Mouse (Mus musculus) megakaryocyte progenitor cell, adult 5-6 weeks (primary cell): ENCODE data around the gene Rpn1. TPM values are rescaled to one million over a fixed set of nuclear protein-coding genes. Genes with fewer than 3 reads are reported as not detected.
A peak's percentile ranks its signal among the peaks of the same experiment; 100 is the strongest.

Experiments
- ATAC-seq: replicated peaks from 2 replicates; pipeline ENCODE4 v1.8.0; 2016; ENCODE audit warnings: mild to moderate bottlenecking, moderate TSS enrichment, inconsistent platforms; ENCODE audit not compliant: poor library complexity
- total RNA-seq, 2 experiments: library from RNA; stranded (forward) in 1 of 2; stranded (reverse) in 1 of 2; fragments of 157-497, 149-512 nt in 1 of 2; fragments of 200-1000 nt in 1 of 2; gene quantifications; 2 replicates each; pipeline versions ENCODE4 v1.2.3 to v1.2.4; 2015 to 2017

Gene Rpn1
- 200 and 205 TPM in 2 replicates for total RNA-seq (2015)
- 385 and 395 TPM in 2 replicates for total RNA-seq (2017)

DNA sequence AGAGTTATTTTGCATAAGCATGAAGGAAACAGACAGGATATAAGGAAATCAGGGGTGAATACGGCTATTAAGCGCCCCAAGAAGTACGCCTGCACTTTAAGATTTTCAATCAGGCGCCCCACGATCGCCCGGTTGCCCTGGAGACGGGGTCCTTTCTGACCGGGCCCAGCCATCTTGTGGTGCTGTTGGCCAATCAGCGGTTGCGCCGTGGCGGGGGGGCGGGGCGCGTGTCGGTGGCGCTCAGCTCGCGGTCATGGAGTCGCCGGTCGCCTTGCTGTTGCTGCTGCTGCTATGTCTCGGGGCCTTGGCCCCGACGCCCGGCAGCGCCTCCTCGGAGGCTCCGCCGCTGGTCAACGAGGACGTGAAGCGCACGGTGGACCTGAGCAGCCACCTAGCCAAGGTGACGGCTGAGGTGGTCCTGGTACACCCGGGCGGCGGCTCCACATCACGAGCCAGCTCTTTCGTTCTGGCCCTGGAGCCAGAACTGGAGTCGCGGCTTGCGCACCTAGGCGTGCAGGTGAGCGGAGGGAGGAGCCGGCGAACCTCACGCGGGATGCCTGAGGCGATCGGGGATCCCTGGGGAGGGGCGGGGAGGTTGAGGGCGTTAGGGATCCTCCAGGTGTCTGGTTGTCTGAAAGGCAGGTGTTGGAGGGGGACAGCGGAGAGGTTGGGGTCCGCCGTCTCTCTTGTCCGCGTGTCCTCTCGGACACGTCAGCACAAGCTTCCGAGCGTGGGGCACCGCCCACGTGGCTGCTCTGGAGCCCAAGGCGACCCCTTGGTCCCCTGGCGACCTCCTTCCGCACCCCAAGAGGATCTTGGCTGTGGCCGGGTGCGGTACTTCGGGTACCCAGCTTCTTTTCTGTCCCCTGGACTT, at the start of gene Rpn1:
Rpn1 (plus strand) TSS at position 205 of the 874 bp plus-strand sequence.
- ATAC-seq, result peak; percentile 98

DNA sequence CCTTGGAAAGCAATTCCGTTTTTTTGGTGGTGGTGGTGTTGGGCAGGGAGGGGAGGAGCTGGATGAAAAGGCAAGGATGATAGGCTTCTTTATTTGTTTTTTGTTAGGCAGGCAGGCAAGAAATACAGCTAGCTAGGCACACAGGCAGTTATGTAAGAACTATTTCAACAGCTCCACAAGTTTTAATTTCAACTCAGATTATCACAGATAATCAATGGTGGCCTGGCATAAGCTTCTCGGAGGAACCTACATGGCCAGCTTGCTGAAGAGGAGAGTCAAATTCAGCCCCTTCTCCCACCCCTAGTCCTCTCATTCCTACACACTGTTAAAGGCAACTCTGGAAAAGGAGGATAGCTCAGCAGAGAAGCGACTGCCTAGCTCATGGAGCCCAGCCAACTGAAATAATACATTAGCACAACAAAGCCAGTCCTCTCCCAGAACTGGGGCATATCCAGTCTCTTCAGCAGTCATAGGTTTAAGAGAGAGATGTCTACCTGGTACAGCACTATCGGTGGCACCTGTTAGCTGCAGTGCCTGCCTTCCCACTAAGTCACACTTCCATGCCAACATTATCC, 46.7 kb upstream of the Rpn1 start:
- no peak for ATAC-seq

DNA sequence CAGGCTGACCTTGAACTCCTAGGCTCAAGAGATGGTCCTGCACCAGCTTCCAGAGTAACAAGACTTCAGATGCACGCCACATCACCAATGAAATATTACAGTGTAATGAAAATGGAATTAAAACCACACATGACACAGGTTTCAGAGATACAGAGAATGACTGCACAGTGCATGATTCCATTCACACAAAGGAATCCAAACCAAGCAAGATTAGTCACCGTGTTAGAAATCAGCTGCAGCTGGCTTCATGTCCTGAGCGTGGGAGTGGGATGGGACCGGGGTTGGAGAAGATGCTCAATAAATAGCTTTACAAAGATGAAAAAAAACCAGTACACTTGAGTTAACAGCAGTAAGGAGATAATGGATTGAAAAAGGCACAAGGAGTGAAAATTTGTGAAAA, 44.9 kb upstream of the Rpn1 start:
- no peak for ATAC-seq

DNA sequence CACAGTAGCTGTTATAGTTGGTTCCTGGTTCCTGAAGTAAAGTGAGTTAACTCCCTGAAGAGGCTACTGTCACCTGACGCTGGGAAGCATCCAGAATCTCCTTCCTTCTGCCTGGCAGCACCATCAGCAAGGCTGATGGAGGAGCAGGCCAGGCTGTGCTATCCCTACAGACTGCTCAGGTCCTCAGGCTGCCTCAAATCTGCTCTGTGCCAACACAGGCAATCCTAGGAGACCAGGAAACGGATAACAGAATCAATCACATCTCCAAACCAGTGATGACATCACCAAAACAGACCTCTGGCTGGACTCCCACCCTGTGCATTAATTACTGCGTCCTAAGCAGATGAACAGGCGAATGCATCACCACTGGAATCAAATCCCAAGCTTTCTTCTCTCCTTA, 43.1 kb upstream of the Rpn1 start:
- ATAC-seq, result no peak

DNA sequence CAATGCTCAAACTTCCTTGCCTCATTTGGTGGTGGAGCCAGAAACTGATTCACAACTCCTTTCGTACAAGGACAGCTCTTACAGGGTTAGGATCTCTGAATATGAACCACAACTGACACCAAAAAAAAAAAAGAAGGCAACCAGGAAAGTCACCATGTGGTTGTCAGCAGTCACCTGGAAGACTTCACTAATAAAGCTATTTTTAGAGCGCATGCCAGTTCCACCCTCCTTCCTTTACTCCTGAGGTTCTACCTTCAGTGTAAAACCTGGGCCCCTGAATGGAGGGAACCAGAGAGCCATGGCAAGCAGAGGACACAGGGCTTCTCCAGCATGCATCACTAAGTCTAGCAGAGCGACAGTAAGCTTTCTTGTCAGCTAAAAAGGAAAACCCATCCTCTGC, 41.9 kb upstream of the Rpn1 start:
- no peak for ATAC-seq

DNA sequence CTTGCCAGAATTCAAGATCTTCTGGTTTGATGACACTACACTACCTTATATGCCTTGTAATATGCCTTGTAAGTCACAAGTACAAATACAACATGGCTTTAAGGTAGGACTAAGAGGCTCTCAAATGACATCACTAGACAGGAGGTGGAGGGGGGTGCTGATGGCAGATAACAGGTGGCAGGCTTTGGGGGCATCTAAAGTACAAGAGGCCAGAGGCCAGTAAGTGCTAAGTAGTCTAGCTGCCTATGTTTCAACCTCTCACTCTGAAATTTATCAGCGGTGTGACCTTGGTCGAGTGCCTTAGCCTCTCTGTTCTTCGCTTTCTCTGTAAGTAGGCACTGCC, 40.1 kb upstream of the Rpn1 start:
- no peak; the same call in 1 of the 2 replicates for ATAC-seq

DNA sequence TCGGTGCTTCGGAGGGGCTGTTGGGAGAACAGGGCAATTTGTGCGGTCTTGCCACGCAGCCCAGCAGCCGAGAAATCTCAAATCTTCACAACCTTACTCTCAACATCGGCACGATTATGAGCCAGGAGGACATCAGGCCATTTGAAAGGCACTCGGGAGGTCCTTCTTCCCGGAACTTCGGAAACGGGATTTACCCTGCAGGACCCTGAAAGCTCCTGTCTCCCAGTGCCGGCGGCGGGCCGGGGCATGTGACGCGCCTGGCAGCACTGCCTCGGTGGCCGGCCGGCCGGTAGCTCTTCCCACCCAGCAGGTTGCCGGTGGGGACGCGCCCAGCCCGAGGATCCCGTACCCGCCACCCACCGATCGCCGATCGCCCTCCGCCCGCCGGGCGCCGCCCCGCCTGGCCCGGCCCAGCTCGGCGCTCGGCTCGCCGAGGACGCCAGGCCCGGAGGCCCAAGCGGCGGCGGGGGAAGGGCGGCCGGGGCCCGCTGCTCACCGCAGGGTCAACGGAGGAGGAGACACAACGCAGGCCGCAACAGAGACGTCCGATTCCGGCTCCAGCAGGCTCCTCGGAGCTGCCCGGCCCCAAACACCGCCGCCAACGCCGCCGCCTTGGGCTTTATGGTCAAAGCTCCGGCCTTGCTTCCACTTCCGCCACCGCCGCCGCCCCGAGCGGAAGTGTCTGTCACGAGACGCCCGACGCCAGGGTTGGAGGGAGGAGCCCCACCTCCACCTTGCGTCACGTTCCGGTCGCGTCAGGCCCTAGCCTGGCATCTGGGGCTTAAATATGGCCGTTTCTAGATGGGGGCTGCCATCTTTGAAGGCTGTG, 39.5 kb upstream of the Rpn1 start, which contains the start of gene Rab7:
Rab7 (minus strand) TSS at position 694 of the 829 bp plus-strand sequence.
- peak; percentile 97 for ATAC-seq

DNA sequence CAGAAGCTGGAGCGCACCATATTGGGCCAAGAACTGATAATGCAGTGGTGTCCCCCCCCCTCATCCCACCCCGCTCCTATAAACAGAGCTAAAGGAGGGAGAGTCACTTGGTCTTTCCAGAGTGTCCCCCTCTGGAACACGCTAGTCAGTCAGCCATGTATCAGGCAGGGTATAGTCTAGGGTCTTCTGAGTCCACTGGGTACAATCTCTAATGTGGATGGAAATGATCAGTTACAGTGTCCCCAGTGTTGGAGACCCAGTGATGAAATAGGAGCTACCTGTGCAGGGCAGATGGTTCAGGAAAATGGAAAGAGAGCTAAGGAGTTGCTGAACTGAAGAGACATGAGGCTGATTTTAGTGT, 38.9 kb upstream of the Rpn1 start:
- no peak for ATAC-seq

DNA sequence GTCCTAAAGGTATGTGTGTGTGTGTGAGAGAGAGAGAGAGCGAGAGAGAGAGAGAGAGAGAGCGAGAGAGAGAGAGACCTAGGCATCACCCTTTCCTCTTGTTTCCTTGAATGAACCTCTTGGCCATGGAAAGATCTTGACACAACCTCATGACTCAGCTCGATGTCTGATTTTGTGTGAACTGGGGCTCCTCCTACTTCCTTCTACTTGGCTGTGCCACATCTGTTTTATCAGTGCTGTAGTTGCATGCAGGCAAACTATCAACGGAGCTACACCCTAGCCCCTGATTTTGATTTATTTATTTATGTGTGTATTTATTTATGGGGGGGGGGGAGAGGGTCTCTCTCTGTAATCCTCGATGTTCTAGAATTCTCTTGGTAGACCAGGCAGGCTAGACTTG, 36.4 kb upstream of the Rpn1 start:
- peak; percentile 74 for ATAC-seq

DNA sequence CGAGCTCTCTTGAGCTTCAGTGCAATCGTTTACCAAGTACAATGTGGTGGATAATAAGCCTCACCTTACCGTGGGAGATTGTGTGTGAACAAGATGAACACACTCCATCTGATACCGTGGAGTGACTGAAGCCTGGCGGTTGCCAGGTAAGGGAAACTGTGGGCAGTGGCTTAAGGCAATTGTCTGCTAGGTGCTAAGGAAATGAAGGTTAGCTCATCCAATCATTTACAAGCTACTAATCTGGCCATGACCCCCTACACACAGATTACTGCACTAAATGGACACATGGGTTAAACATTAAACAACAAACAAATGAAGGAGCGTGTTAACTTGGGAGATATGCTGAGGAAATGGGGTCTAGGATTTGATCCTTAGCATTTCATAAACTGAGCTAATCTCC, 35.3 kb upstream of the Rpn1 start:
- ATAC-seq, result no peak

DNA sequence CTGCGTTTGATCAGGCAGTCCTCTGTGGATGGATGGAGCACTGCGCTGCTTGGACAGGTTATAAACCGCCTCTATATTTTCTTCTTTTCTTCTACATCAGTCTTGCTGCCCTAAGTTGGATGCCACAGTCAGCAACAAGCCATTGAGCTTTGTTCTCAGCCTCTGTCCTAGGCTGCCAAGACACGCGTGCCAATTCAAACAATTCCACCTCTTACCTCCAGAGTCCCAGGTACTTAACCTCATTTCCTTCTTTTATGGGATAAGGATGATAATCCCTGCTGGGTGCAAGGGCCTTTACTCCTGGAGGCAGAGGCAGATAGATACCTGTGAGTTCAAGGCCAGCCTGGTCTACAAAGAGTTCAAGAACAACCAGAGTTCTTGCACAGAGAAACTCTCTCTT, 33.1 kb upstream of the Rpn1 start:
- no peak for ATAC-seq

DNA sequence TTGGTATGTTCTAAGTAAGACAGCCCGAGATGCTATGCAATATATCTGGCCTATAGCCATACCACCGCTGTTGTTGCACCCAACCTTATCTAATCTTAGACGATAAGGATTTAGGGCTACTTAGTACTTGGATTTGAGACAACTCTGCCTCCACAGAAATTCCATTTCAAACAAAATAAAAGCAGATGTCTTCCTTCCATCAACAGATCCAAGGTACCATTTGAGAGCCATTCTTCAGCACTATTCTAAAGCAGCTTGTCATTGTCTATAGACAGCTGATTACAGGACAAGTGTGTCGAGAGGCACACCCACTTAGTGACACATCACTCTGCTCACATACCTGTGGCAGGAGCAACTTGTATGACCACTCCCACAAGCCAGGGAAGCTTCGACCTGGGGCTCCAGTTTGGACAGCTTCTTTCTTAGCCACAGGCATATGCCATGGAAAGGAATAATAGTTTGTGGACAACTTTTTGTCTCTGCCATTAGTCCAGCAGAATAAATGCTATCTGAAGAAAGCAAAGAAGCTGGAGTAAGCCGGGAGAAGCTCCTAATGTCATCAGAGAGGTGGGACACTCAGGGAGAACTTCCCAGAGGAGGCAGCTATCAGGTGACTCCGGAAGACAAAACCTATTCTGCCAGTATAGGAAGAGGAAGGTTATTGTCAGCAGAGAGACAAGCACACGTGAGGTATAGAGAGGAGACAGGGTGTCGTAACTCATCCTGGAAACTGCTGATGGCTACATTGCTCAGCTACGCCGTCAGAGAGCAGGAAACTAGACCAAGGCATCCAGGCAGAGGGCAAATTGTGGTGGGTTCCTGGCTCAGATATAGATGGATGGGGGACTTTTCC, 30.8 kb upstream of the Rpn1 start:
- ATAC-seq, result peak; percentile 90

DNA sequence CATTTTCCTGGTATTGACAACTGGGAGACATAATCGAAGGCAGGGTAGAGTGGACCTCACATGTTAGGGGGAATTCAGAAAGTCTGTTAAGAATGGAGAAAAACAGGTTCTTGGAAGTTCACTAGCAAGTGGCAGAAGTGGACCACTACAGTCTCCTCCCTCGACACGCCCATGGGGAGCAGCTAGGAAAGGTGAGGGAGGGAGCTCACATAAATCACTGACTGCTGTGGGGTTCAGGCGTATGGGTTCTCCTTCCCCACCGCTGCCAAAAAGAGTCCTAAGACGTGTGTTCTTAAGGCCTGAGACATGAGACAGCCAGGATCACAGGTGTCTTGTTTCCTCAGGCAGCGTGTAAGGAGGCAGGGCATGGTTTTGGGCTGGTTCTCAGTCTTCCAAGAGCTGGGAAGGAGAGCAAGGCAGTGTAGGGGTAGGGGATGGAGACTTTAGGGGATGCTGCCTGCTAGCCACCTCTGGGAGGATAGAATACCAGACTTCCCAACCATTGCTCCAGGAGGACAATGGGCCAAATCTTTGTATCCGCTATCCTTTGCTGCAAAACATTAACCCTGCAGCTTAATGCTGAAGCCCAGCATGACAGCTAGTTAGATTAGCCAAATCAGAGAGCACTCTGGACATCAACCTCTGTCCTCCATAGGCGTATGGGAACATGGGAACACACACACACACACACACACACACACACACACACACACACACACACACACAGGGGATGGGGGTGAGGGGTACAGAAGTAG, 30.0 kb upstream of the Rpn1 start:
- no peak for ATAC-seq

DNA sequence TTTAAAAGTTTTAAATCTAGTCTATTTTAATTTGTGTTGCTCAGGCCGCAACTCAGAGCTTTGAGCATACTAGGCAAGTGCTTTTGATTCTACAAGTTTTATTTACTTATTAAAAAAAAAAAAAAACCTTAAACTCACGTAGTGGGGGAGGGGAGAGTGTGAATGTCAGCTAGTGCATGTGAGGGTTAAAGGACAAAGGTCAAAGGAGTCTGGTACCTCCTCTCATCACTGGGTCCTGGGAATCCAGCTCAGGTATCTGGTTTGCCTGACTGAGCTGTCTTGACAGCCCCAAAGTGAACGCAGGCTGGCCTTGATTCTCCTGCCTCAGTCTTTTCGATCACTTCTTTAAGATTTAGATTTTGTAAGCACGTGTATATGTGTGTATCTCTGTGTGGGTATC, 28.6 kb upstream of the Rpn1 start:
- no peak for ATAC-seq

DNA sequence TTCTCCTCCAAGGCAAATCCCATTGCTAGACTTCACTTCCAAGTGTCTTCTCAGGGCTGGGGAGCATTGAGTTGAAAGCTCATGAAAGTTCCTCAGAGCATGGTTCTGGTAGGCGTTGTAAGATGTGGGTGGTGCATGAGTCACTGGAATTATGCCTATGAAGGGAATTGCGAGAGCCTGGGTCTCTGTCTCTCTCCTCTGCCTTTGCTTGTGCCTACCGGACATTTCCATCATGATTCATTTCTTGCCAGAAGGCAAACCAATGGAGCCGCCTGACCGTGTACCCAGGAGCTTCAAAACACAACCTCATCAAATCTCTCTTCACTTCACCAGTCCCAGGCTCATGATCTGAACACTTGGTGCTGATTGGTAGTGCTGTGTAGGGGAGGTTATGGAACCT, 27.4 kb upstream of the Rpn1 start:
- ATAC-seq, result no peak

DNA sequence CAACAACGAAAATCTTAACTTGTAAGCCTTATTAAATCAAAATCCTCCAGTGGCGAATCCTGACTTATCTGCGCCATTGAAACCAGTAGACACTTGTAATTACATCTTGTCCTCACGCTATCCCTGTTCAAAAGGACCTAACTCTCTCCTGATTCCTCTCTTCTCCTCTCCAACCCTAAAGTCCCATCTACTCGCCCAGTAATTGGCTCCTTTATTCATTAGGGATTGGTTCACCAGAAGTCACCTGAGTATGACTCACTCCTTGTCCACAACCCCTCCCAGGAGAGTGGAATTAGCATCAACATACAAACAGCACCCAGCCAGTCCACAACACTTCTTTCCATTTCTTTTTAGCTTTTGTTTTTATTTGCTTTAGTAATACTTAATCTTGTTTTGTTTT, 24.4 kb upstream of the Rpn1 start:
- ATAC-seq, result no peak

DNA sequence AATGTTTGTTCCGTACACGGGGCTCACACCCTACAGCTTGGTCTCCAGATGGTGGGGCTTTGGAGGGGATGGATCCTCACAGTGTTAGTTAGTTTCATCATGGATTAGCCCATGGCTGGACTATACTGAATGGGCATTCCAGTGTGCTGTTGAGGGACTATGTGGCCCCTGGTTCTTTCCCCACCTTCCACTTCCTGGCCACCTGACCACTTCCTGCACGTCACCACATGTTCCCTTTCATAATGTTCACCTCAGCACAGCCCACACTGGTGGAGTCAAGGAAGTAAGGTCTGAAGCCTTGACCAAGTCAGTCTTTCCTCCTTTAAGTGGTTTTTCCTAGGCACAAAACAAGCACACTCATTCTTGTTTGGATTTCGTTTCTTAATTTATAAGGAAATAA, 23.7 kb upstream of the Rpn1 start:
- ATAC-seq, result peak; percentile 94

DNA sequence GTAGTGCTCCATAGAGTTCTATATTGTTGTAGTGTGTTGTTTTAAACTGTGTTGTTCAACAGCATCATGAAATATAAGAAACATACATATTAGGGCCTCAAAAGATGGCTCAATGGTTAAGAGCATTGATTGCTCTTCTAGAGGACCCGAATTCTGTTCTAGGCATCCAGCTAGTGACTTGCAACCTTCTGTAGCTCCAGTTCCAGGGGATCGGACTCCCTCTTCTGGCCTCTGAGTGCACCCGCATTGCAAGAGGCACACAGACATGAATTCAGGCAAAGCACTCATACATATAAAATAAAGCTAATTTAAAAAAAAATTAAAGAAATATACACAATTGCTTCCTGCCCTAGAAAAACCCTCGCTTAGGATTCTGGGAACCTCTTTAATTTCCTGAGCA, 22.9 kb upstream of the Rpn1 start:
- no peak for ATAC-seq

DNA sequence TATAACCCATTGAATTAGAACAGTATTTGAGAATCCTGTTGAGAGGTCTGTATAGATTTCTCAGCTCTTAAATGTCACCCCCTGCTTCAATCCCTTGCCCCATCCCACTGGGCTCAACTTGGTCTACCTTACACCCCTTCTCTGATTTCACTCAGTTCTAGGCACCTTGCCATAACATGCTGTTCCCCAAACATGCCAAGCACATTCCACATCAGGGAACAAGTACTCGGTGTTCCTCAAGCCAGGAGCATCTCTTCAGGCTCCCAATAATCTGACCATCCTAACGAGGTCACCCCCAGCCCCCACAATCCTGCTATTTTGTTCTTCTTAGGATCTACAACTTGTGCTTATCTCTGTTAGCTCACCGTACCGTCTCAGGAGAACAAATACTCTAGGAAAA, 21.9 kb upstream of the Rpn1 start:
- ATAC-seq, result no peak

DNA sequence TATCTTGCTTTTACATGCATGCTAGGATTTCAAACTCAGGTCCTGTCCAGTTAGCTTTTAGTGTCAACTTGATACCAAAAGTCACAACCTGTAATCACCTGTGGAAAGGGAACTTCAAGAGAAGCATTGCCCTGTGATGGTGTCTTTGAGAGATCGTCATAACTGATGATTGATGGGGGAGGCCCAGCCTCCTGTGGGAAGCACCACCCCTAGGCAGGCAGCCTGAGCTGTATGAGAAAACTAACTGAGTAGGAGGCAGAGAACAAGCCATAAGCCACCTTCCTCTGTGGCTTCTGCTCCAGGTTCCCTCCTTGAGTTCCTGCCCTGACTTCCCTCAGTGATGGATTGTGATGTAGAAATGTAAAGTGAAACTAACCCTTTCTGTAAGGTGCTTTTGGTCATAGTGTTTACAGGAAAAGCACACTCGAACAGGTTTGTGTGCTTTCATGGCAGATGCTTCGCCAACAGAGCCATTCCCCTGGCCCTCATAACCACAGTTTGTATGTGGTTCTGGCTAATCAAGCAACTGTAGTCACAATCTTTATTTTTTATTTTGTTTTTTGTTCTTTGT, 20.1 kb upstream of the Rpn1 start:
- ATAC-seq, result peak; percentile 10; the same call in 1 of the 2 replicates
